14 mouse cellular contexts compared by ENCODE assay signal in the genomic region with DNA sequence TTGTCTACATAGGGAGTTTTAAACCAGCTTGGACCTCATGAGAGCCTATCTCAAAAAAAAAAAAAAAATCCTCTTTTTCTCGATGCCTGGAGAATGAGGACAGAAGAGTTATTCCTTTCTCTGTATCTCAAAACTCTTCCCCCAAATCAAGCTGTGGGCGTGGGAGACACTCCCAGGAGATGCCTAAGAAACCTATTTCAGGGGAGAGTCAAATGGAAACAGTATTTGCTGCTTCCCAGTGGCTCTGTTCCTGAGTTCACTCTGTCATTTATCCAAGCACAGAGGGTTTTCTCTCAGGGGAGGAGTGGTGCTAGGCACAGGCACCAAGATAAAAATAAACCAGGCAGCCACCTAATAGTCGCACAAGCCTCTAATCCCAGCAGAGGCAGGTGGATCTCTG.
"Had no signal": no experiment of that assay in that cellular context is flagged by ENCODE, and none has a peak within 500 bp of the region (broad histone marks: within the 10 kb centered on the region; RNA-seq: fewer than 3 reads in every experiment).

No protein-coding gene starts in this region.

- H3K4me3 ChIP-seq: left cerebral cortex, adult 2 months; liver, embryonic 13.5 days had no signal

- DNase-seq: kidney, adult 18-20 months; kidney, adult 9 months; kidney, postnatal 14 days; kidney, postnatal 4 days; layer of hippocampus, postnatal 36 days; liver, embryonic 13.5 days; lung, adult 2 months; lung, postnatal 14 days; lung, postnatal 4 days; midbrain, embryonic 14.5 days; right cerebral cortex, postnatal 14 days; thymus, adult 18-20 months; thymus, postnatal 36 days had no signal

- H3K27ac ChIP-seq: left cerebral cortex, adult 2 months; liver, embryonic 13.5 days had no signal
